Mouse (Mus musculus) neural tube, embryonic 15.5 days (tissue): ENCODE data around the gene Gadd45a. TPM values are rescaled to one million over a fixed set of nuclear protein-coding genes. Genes with fewer than 3 reads are reported as not detected.
"Not testable (repeated sequence)": the region's sequence is repeated elsewhere in the genome, so short reads cannot be mapped to it uniquely, and the experiment has no call there.

ENCODE experiments used
- ATAC-seq: fragments of 200-750 bp; cut with Nextera tagmentation; 2 replicates; pipeline ENCODE4 v1.8.0; 2017; ENCODE audit warnings: mild to moderate bottlenecking, moderate TSS enrichment, moderate library complexity; ENCODE audit not compliant: low FRiP score
- H3K27ac ChIP-seq: fragments of 300-500 bp; sonication (generic); replicated peaks from 2 replicates; pipeline ENCODE4 v1.5.1; 2015; ENCODE audit warnings: mild to moderate bottlenecking, inconsistent platforms
- H3K27me3 ChIP-seq: fragments of 300-500 bp; sonication (generic); replicated peaks from 2 replicates; pipeline ENCODE4 v1.6.1; 2015; ENCODE audit warnings: inconsistent platforms
- H3K36me3 ChIP-seq: fragments of 300-500 bp; sonication (generic); 2 replicates; pipeline ENCODE4 v1.6.1; 2015; ENCODE audit warnings: inconsistent platforms
- H3K4me1 ChIP-seq: fragments of 300-500 bp; sonication (generic); 2 replicates; pipeline ENCODE4 v1.6.1; 2015; ENCODE audit warnings: inconsistent platforms
- H3K4me2 ChIP-seq: fragments of 300-500 bp; sonication (generic); 2 replicates; pipeline ENCODE4 v1.6.1; 2015; ENCODE audit warnings: inconsistent platforms, mild to moderate bottlenecking, moderate library complexity
- H3K4me3 ChIP-seq: fragments of 300-500 bp; sonication (generic); replicated peaks from 2 replicates; pipeline ENCODE4 v1.5.1; 2015; ENCODE audit warnings: mild to moderate bottlenecking, inconsistent platforms
- H3K9ac ChIP-seq: fragments of 300-500 bp; sonication (generic); replicated peaks from 2 replicates; pipeline ENCODE4 v1.6.1; 2015; ENCODE audit warnings: mild to moderate bottlenecking, inconsistent platforms
- H3K9me3 ChIP-seq: fragments of 300-500 bp; sonication (generic); replicated peaks from 2 replicates; pipeline ENCODE4 v1.6.1; 2016; ENCODE audit warnings: inconsistent platforms
- WGBS: fragments of 180-500 bp; shearing (Covaris S2); methylation state at CpG from one replicate; pipeline ENCODE4 v1.1.7; 2015; ENCODE audit warnings: mixed read lengths; 5-methylcytosine and 5-hydroxymethylcytosine counted together
- polyA plus RNA-seq: library from polyadenylated mRNA; unstranded; fragments of >200 nt; fragmentation: Nextera tagmentation; extraction: Ambion mirVana; gene quantifications from 2 replicates; pipeline ENCODE4 v1.2.1, GENCODE M21; 2015

Gene Gadd45a
- polyA plus RNA-seq, 1 experiment from 2014 or later, result 23.4 TPM

DNA sequence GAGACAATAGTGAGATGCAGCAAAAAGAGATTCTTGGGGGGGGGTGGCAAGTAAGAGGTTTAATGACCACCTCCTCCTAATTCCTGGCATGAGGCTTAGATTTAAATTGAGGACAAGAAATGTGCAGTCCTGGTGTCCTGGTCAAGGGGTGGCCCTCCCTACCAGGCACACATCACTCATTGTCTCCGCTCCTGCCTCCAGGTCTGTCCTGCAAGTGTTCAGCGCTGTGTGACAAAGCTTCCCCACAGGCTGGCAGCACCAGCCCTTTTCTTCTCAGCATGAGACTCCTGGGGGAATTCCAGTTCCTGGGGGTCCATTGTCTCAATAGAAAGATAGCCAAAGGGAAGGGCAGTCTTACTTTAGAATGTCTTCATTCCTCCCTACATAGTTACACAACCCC, 6.8 kb downstream of the Gadd45a start:
- Histone ChIP-seq H3K4me1 (peaks cover 12% of the 10 kb centered on the region), H3K36me3 (no peaks in the 10 kb centered on the region), H3K9me3 (no peaks in the 10 kb centered on the region), H3K27ac (no peak overlapping the region), H3K4me3 (no peak overlapping the region), H3K27me3 (no peaks in the 10 kb centered on the region), H3K9ac (no peak overlapping the region), H3K4me2 (no peak overlapping the region)
- ATAC-seq, result no peak
- WGBS, result 10% methylated on average over 2 of the region's 2 CpGs

DNA sequence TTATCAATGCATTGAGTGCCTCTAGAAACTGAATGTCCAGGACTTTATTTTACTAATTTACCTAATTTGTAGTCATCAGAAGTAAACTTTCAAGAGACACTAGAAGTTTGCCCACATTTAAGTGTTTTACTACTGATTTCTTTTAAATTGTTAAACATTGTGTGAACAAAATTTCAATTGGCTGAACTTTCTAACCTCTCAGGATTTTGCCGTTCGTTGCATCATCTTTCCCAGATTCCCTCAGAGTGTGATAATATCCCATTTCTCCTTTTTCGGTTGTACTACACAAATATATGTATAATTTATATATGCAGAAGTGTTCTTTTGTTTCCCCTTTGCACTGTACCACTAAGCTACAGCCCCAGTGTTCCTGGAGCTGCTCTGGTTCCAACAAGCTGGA, 7.3 kb downstream of the Gadd45a start:
- WGBS, result 31% methylated on average over 3 of the region's 3 CpGs
- peaks cover 9% of the 10 kb centered on the region; the same call in 1 of the 2 replicates for H3K4me1 ChIP-seq

DNA sequence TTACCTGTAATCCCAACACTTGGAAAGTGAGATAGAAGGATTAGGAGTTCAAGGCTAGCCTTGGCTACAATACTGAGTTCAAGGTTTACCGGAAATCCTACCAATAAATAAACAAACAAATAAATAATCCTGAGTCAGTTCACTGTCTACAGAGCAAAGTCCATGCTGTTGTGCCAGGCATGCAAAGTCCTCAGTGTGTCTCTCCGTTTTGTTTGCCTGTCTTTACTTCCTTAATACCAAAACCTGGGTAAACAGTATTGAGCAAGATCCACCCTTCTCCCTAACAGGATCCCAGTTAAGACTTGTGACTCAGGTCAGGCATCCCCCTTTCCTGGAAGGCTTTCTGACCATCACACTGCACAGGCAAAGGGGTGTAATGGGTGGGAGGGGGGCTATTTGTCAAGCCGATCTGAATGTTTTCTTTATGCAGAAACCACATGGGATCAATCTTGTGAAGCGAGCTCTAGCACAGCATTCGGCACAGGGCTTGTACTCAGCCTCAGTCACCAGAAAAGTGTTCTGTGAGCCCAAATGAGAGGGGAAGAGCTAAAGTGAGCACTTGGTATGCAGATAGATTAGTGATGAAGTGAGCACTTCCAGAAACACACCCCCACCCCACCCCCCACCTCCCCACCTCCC, 7.8 kb downstream of the Gadd45a start:
- H3K4me3 ChIP-seq, result no peak overlapping the region
- H3K4me1 ChIP-seq, result peaks cover 5% of the 10 kb centered on the region; the same call in 1 of the 2 replicates
- no peaks in the 10 kb centered on the region for H3K27me3 ChIP-seq
- ATAC-seq, result no peak
- 33% methylated on average over 5 of the region's 5 CpGs for WGBS
- H3K9ac ChIP-seq, result no peak overlapping the region
- H3K27ac ChIP-seq, result no peak overlapping the region
- H3K36me3 ChIP-seq, result no peaks in the 10 kb centered on the region
- no peak overlapping the region for H3K4me2 ChIP-seq
- no peaks in the 10 kb centered on the region for H3K9me3 ChIP-seq

More for the DNA sequence above, 7.3 kb downstream of the Gadd45a start:
- H3K4me3 ChIP-seq, result no peak overlapping the region
- ATAC-seq, result no peak
- no peaks in the 10 kb centered on the region for H3K9me3 ChIP-seq
- H3K36me3 ChIP-seq, result no peaks in the 10 kb centered on the region
- no peak overlapping the region for H3K4me2 ChIP-seq
- no peaks in the 10 kb centered on the region for H3K27me3 ChIP-seq
- H3K27ac ChIP-seq, result no peak overlapping the region
- no peak overlapping the region for H3K9ac ChIP-seq

DNA sequence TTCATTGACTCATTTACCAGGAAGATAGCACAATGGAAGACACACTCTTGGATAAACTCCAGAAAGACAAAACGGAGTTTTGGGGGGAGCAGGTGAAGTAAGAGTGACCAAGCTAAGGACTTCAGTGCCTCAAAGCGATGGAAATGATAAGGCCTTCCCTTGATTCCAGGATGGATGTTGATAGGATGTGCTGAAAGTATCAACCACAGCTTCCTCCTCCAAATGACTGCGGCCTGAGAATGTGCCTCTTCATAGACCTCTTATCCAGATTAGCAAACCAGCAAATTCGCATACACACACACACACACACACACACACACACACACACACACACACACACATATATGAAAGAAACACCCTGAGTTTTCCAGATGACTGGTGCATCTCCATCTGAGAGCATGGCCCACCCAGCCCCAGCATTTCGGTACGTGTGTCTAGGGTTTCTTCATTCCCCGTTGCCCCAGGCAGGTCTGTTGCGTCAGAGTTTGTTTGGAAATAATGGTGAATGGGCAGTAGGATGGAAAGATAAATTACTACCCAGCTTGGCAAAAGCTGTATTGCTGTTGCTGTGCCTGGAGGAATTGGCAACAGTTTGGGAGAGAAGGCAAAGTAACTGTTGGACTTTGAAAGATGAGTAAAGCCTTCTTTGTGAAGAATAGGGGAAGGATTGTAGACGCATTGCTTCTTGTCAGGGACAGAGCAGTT, 9.7 kb downstream of the Gadd45a start:
- no peak for ATAC-seq
- Histone ChIP-seq H3K9ac (no peak overlapping the region), H3K36me3 (no peaks in the 10 kb centered on the region), H3K4me3 (no peak overlapping the region), H3K4me1 (peaks cover 2% of the 10 kb centered on the region; the same call in 1 of the 2 replicates), H3K9me3 (no peaks in the 10 kb centered on the region), H3K4me2 (no peak overlapping the region), H3K27ac (no peak overlapping the region), H3K27me3 (no peaks in the 10 kb centered on the region)
- 72% methylated on average over 9 of the region's 9 CpGs for WGBS

DNA sequence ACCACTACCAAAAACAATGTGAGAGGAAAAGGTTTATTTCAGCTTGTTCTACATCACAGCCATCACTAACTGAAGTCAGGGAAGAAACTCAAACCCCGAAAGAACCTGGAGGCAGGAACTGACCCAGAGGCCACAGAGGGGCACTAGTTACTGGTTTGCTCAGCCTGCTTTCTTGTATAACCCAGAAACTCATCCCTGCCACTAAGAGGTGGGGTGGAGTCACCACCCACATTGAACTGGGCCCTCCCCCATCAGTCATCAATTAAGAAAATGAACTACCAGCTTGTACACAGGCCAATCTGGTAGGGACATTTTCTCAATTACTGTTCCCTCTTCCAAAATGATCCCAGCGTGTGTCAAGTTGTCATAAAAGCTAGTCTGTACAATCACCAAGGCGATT, 10.6 kb downstream of the Gadd45a start:
- 56% methylated on average over 3 of the region's 3 CpGs for WGBS
- H3K36me3 ChIP-seq, result no peaks in the 10 kb centered on the region
- H3K27ac ChIP-seq, result no peak overlapping the region
- no peaks in the 10 kb centered on the region for H3K9me3 ChIP-seq
- no peak for ATAC-seq
- no peaks in the 10 kb centered on the region for H3K27me3 ChIP-seq
- H3K4me1 ChIP-seq, result peaks cover 2% of the 10 kb centered on the region; the same call in 1 of the 2 replicates
- no peak overlapping the region for H3K4me3 ChIP-seq
- H3K4me2 ChIP-seq, result no peak overlapping the region
- H3K9ac ChIP-seq, result no peak overlapping the region

DNA sequence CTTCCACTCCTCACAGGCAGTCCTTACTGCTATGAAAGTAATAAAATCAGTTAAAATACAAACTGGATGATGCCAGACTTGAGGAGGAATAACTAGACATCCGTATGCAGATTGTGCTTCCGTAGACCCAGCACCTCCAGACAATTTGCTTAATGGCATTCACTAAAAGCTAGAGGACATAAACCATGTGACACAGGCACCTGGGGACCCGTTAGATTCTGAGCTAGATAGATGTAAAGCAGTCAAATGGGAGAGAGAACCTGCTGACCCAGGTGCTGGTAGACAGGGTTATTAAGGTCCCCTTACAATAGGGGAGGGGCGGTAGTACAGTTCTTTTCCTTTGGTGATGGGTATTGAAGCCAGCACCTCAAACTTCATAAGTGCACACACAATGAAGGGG, 13.5 kb downstream of the Gadd45a start:
- 52% methylated on average over 4 of the region's 4 CpGs for WGBS
- 0 out of 2 replicates have a peak, but pooled peaks have one; percentile 22 for ATAC-seq
- no peak overlapping the region for H3K4me3 ChIP-seq

DNA sequence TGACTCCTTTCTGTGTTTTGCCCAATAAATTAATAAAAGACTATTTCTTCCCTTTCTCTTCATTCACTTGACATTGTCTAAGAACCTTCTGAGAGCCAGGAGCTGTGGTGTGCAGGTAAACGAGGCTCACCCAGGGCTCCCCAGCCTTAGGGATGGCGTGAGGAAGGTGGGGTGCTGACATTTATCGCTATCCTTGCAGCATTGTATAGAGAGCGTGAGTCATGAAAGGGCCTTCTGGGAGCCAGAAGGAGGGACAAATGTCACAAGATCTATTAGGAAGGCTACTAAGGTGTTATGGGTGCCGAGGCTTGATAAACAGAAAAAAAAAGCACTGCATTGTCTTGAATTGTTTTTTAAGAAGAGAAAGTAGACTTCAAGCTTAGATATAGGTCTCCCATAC, 15.9 kb downstream of the Gadd45a start:
- Histone ChIP-seq H3K9me3 (no peaks in the 10 kb centered on the region), H3K9ac (no peak overlapping the region), H3K4me2 (no peak overlapping the region), H3K4me3 (no peak overlapping the region), H3K36me3 (no peaks in the 10 kb centered on the region), H3K27me3 (no peaks in the 10 kb centered on the region), H3K4me1 (no peaks in the 10 kb centered on the region), H3K27ac (no peak overlapping the region)
- ATAC-seq, result no peak
- 79% methylated on average over 5 of the region's 5 CpGs for WGBS

More for the DNA sequence above, 13.5 kb downstream of the Gadd45a start:
- Histone ChIP-seq H3K27ac (no peak overlapping the region), H3K4me1 (no peaks in the 10 kb centered on the region; the same call in 1 of the 2 replicates), H3K9me3 (no peaks in the 10 kb centered on the region), H3K27me3 (no peaks in the 10 kb centered on the region), H3K9ac (no peak overlapping the region), H3K4me2 (no peak overlapping the region), H3K36me3 (no peaks in the 10 kb centered on the region)

DNA sequence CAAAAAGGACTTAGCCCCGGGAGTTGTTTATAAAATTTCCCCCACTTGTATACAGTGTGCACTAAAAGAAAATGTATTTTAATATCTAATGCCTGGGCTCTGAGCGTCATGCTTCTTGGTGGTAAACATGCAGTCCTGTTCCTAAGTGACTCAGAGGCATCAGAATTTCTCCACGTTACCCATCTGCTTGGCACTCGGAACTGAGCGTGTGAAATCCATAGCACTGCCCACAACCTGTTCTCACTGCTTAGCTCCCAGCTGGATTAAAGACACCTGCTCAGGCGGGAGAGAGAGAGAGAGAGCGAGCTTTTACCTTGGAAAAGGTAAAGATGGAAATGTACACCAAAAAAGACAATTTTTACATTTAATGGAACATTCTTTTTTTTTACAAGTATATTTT, 18.3 kb downstream of the Gadd45a start:
- not testable (repeated sequence) for ATAC-seq, H3K4me1 ChIP-seq, H3K27me3 ChIP-seq, H3K9ac ChIP-seq, H3K9me3 ChIP-seq, H3K36me3 ChIP-seq, H3K27ac ChIP-seq, H3K4me3 ChIP-seq, H3K4me2 ChIP-seq
- 88% methylated on average over 7 of the region's 7 CpGs for WGBS

DNA sequence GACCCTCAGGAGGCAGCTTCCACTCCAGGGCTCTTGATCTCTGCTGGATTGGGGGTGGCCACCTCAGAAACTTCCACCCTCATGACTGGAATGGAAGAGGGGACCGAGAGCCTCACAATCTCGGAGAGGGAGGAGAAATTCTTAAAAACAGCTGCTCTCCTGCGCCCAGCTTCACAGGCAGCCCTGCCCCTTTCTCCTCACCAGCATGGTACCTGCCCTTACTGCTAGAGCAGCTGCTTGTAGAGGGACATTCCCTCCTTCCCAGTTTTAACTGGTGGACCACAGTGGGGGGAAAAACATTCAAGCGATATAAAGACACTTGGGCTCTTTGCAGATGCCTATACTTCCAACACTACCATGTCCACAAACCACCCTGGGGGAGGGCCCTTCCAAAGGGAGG, 18.9 kb downstream of the Gadd45a start:
- H3K36me3 ChIP-seq, result no peaks in the 10 kb centered on the region
- no peaks in the 10 kb centered on the region for H3K27me3 ChIP-seq
- H3K4me3 ChIP-seq, result no peak overlapping the region
- ATAC-seq, result no peak
- H3K9ac ChIP-seq, result no peak overlapping the region
- H3K27ac ChIP-seq, result no peak overlapping the region
- no peaks in the 10 kb centered on the region for H3K9me3 ChIP-seq
- 63% methylated on average over 4 of the region's 4 CpGs for WGBS
- H3K4me1 ChIP-seq, result peaks cover 3% of the 10 kb centered on the region; the same call in 1 of the 2 replicates
- no peak overlapping the region for H3K4me2 ChIP-seq

DNA sequence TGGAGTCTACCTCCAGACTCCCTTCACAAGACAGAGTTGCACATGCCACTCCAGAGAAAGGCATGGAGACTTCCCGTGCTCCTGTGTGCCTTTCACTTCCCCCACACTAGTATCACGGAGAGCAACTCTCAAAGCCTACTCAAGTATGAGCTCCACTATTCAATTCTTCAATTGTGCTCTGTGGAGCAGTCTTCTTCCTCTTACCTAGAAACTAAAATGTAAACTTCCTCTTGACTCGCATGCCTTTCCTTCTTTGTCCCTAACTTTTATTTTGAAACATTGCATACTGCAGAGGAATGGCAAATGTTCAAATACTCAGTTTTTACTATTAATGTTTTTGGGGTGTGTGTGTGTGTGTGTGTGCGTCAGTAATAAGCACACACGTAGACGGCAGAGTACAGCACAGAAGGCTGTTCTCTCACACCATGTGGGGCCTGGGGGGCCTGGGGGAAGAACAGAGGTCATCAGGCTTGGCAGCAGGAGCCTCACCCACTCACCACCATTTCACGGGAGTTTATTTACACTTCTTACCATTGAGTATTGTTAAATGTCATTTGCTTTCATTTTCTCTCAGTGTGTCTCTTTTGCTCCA, 20.6 kb downstream of the Gadd45a start:
- no peak for ATAC-seq
- Histone ChIP-seq H3K4me3 (no peak overlapping the region), H3K9me3 (no peaks in the 10 kb centered on the region), H3K4me2 (no peak overlapping the region), H3K27ac (no peak overlapping the region), H3K9ac (no peak overlapping the region), H3K27me3 (no peaks in the 10 kb centered on the region), H3K4me1 (peaks cover 3% of the 10 kb centered on the region; the same call in 1 of the 2 replicates), H3K36me3 (no peaks in the 10 kb centered on the region)
- 72% methylated on average over 7 of the region's 7 CpGs for WGBS

DNA sequence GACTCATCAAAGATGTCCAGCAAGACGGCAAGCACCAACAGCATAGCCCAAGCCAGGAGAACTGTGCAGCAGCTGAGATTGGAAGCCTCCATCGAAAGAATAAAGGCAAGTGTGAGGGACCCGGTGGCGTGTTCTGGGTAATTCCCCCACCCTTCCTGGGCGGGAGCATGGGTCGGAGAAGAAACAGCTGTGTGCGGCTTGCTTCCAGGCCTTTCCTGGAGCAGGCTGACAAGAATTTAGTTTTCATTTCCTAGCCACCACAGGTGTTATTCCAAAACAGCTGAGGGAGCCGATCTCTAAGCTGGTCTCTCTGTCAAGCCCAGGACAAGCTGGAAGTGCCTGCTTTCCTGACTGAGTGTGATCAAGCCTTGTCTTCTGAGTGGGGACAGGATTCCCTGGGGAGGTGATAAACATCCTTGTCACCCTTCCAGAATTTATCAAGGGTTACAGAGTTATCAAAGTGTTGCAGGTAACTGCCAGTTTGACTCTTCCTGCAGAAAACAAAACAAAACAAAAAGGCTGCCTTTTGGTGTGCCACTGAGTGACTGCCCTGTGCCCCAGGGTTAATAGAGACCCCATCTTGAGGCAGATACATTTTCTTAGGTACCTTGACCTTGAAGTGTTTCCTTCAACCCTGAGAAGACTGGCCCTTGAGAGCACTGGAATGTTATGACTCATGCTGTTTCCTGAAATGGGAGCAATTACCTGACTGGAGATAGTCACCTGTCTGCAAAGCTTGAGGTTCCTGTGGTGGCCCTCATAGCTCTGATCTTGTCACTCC, 21.3 kb downstream of the Gadd45a start:
- H3K9me3 ChIP-seq, result no peaks in the 10 kb centered on the region
- no peak overlapping the region for H3K9ac ChIP-seq
- ATAC-seq, result no peak
- no peak overlapping the region for H3K4me2 ChIP-seq
- 83% methylated on average over 8 of the region's 8 CpGs for WGBS
- no peaks in the 10 kb centered on the region for H3K27me3 ChIP-seq
- peaks cover 3% of the 10 kb centered on the region for H3K4me1 ChIP-seq
- H3K27ac ChIP-seq, result no peak overlapping the region
- no peaks in the 10 kb centered on the region for H3K36me3 ChIP-seq
- H3K4me3 ChIP-seq, result no peak overlapping the region
